Mouse (Mus musculus) megakaryocyte, embryonic 14.5 days (primary cell): ENCODE results near the gene Plin4.

Experiments
- FLI1 ChIP-seq: IDR thresholded peaks from 2 replicates; pipeline ENCODE4 v1.6.1; 2012; ENCODE audit warnings: low read length, inconsistent platforms, mixed read lengths
- GATA1 ChIP-seq: IDR thresholded peaks from 3 replicates; pipeline ENCODE4 v1.6.1; 2012; ENCODE audit warnings: mixed read lengths, low read length, inconsistent platforms, borderline replicate concordance

- TF ChIP-seq GATA1, result no peak
- no peak for TF ChIP-seq FLI1
These were observed 11.4 kb downstream of the Plin4 start for GRCm38 (mm10) chr17:56098180-56098579.
